ENCODE assay signal across 7 mouse cellular contexts in genomic region chr1:150392638-150393487, GRCm38 (mm10). TPM values are rescaled to one million over a fixed set of nuclear protein-coding genes. Genes with fewer than 3 reads are reported as not detected.
A peak's percentile ranks its signal among the peaks of the same experiment; 100 is the strongest.
DNase-seq lines count a peak whose midpoint lies in the region; ATAC-seq and TF ChIP-seq lines count a peak whose summit lies in the region.

TSS of gene Tpr (plus strand) at chr1:150392838.
TSS of gene Odr4 (minus strand) at chr1:150393080.

- H3K4me2 ChIP-seq in intestine, postnatal 0 days (replicated peaks; ENCODE audit: low read depth) = peak within 1 kb of the TSS; percentile 61
- peak within 1 kb of the TSS; percentile 65 for H3K4me2 ChIP-seq in midbrain, embryonic 12.5 days (replicated peaks)

- peak within 1 kb of the TSS; percentile 78 for H3K9ac ChIP-seq in intestine, postnatal 0 days (ENCODE audit: low read depth, low read length)
- peak within 1 kb of the TSS; percentile 77 for H3K9ac ChIP-seq in midbrain, embryonic 12.5 days (replicated peaks)

- WGBS in embryonic facial prominence, embryonic 10.5 days = under 1% methylated on average over 76 of the region's 76 CpGs
- WGBS in intestine, postnatal 0 days = under 1% methylated on average over 75 of the region's 76 CpGs
- under 1% methylated on average over 76 of the region's 76 CpGs for WGBS in midbrain, embryonic 12.5 days
- under 1% methylated on average over 76 of the region's 76 CpGs for WGBS in small intestine, adult 2 months

- TF ChIP-seq POLR2A in small intestine, adult 2 months (IDR thresholded peaks at IDR 0.05; ENCODE audit: low read depth, low read length) = peak; percentile 58; the same call in 1 of the 2 replicates

- TF ChIP-seq CTCF in intestine, postnatal 0 days (IDR thresholded peaks at IDR 0.05; ENCODE audit: low read depth) = peak; percentile 95
- peak; percentile 83; the same call in 1 of the 2 replicates for TF ChIP-seq CTCF in small intestine, adult 2 months (IDR thresholded peaks at IDR 0.05; ENCODE audit: extremely low read depth, insufficient read length, insufficient replicate concordance, low read depth, low read length)

- no peaks in the 10 kb centered on the region for H3K27me3 ChIP-seq in embryonic facial prominence, embryonic 10.5 days (replicated peaks; ENCODE audit: low read depth, poor library complexity, severe bottlenecking)
- no peaks in the 10 kb centered on the region for H3K27me3 ChIP-seq in intestine, postnatal 0 days (replicated peaks; ENCODE audit: control insufficient read depth, insufficient read depth, low read length)
- H3K27me3 ChIP-seq in midbrain, embryonic 12.5 days = no peaks in the 10 kb centered on the region
- no peaks in the 10 kb centered on the region for H3K27me3 ChIP-seq in small intestine, adult 2 months (ENCODE audit: control insufficient read depth, insufficient read depth, low read length)

- peak; percentile 97 for DNase-seq in adrenal gland, postnatal 10 days
- DNase-seq in embryonic facial prominence, embryonic 10.5 days (ENCODE audit: low spot score) = peak; percentile 98
- DNase-seq in gonadal fat pad, adult 2 months (ENCODE audit: low read depth) = peak; percentile 85
- peak; percentile 99 for DNase-seq in left cerebral cortex, postnatal 4 days

- H3K4me1 ChIP-seq in embryonic facial prominence, embryonic 10.5 days = peaks cover 8% of the 10 kb centered on the region
- 0 out of 2 replicates have a peak, but pooled peaks cover 4% of the 10 kb centered on the region for H3K4me1 ChIP-seq in intestine, postnatal 0 days (replicated peaks; ENCODE audit: control insufficient read depth, insufficient read depth, low read length)
- peaks cover 7% of the 10 kb centered on the region; the same call in 1 of the 2 replicates for H3K4me1 ChIP-seq in midbrain, embryonic 12.5 days
- H3K4me1 ChIP-seq in small intestine, adult 2 months (ENCODE audit: control insufficient read depth, insufficient read depth, insufficient read length, low read length) = peaks cover 2% of the 10 kb centered on the region; the same call in 1 of the 2 replicates

- peak; percentile 99 for ATAC-seq in intestine, postnatal 0 days
- peak; percentile 97 for ATAC-seq in midbrain, embryonic 12.5 days (ENCODE audit: low FRiP score, low read depth)

- H3K4me3 ChIP-seq in embryonic facial prominence, embryonic 10.5 days = peak within 1 kb of the TSS; percentile 84
- H3K4me3 ChIP-seq in intestine, postnatal 0 days (ENCODE audit: low read depth, low read length) = peak within 1 kb of the TSS; percentile 68
- H3K4me3 ChIP-seq in midbrain, embryonic 12.5 days = peak within 1 kb of the TSS; percentile 76
- peak within 1 kb of the TSS; percentile 87 for H3K4me3 ChIP-seq in small intestine, adult 2 months (ENCODE audit: low read depth, low read length)

- H3K9me3 ChIP-seq in embryonic facial prominence, embryonic 10.5 days = no peaks in the 10 kb centered on the region
- H3K9me3 ChIP-seq in intestine, postnatal 0 days (ENCODE audit: control insufficient read depth) = no peaks in the 10 kb centered on the region
- H3K9me3 ChIP-seq in midbrain, embryonic 12.5 days = no peaks in the 10 kb centered on the region

- intact Hi-C loops in left cerebral cortex, postnatal 4 days (cut with DNase I) = no loop called here

- H3K36me3 ChIP-seq in embryonic facial prominence, embryonic 10.5 days (replicated peaks) = peaks cover 48% of the 10 kb centered on the region
- H3K36me3 ChIP-seq in intestine, postnatal 0 days (ENCODE audit: control insufficient read depth, insufficient read depth) = peaks cover 28% of the 10 kb centered on the region
- peaks cover 41% of the 10 kb centered on the region for H3K36me3 ChIP-seq in midbrain, embryonic 12.5 days
- peaks cover 25% of the 10 kb centered on the region for H3K36me3 ChIP-seq in small intestine, adult 2 months (ENCODE audit: control insufficient read depth, insufficient read depth, low read length)

- H3K27ac ChIP-seq in embryonic facial prominence, embryonic 10.5 days (replicated peaks) = peak within 1 kb of the TSS; percentile 92
- peak within 1 kb of the TSS; percentile 85 for H3K27ac ChIP-seq in intestine, postnatal 0 days (ENCODE audit: low read depth, low read length)
- peak within 1 kb of the TSS; percentile 85 for H3K27ac ChIP-seq in midbrain, embryonic 12.5 days (replicated peaks)
- H3K27ac ChIP-seq in small intestine, adult 2 months (ENCODE audit: insufficient read depth, low read depth, low read length) = peak within 1 kb of the TSS; percentile 92

RNA-seq across cellular contexts. Expression of gene Tpr, which starts in this region (rescaled TPM):
- total RNA-seq in adrenal gland, postnatal 10 days (2021) = 100 to 1,000 TPM; 103 to 121 TPM
- polyA plus RNA-seq in embryonic facial prominence, embryonic 10.5 days (2016; fragmentation: Nextera tagmentation; extraction: Ambion mirVana) = 181 and 186 TPM in 2 replicates
- 69.0 and 74.5 TPM in 2 replicates for polyA plus RNA-seq in gonadal fat pad, adult 2 months (2012; rRNA removed)
- 89.7 and 93.1 TPM in 2 replicates for polyA plus RNA-seq in intestine, postnatal 0 days (2015; fragmentation: Nextera tagmentation; extraction: Ambion mirVana)
- total RNA-seq in left cerebral cortex, postnatal 4 days (2021) = 100 to 1,000 TPM; 145 to 147 TPM
- polyA plus RNA-seq in midbrain, embryonic 12.5 days (2016; fragmentation: Nextera tagmentation; extraction: Ambion mirVana) = 183 and 189 TPM in 2 replicates
- 14.6 and 29.9 TPM in 2 replicates for polyA plus RNA-seq in small intestine, adult 2 months (2012; rRNA removed)

RNA-seq across cellular contexts. Expression of gene Odr4, which starts in this region (rescaled TPM):
- 10 to 100 TPM; 34.1 to 36.4 TPM for total RNA-seq in adrenal gland, postnatal 10 days (2021)
- polyA plus RNA-seq in embryonic facial prominence, embryonic 10.5 days (2016; fragmentation: Nextera tagmentation; extraction: Ambion mirVana) = 25.1 and 31.5 TPM in 2 replicates
- 10.7 and 12.0 TPM in 2 replicates for polyA plus RNA-seq in gonadal fat pad, adult 2 months (2012; rRNA removed)
- polyA plus RNA-seq in intestine, postnatal 0 days (2015; fragmentation: Nextera tagmentation; extraction: Ambion mirVana) = 29.2 and 32.9 TPM in 2 replicates
- total RNA-seq in left cerebral cortex, postnatal 4 days (2021) = 10 to 100 TPM; 36.9 to 39.1 TPM
- 37.6 and 39.2 TPM in 2 replicates for polyA plus RNA-seq in midbrain, embryonic 12.5 days (2016; fragmentation: Nextera tagmentation; extraction: Ambion mirVana)
- 0.83 and 1.5 TPM in 2 replicates for polyA plus RNA-seq in small intestine, adult 2 months (2012; rRNA removed)

Comparison
In these comparisons a context has a peak if more than half of its experiments do, and no peak if none do; other contexts are left out.
1. Peak in every context shown above with its lines: DNase-seq, ATAC-seq, H3K4me3 ChIP-seq and H3K27ac ChIP-seq.